Mouse (Mus musculus): ENCODE data around the gene Mapk13.

GRCm38 (mm10) chr17:28736486-28736885 is 32.6 kb upstream of the Mapk13 start:
- TF ChIP-seq MAX (IDR thresholded peaks at IDR 0.05; ENCODE audit: low read length) (no peak), POLR2A (IDR thresholded peaks at IDR 0.05; ENCODE audit: control insufficient read depth in 1 of 2, insufficient read depth in 1 of 2, low read depth in 1 of 2, low read length in 2 of 2, poor library complexity in 1 of 2) (no peak), USF2 (IDR thresholded peaks at IDR 0.05; ENCODE audit: borderline replicate concordance in 1 of 2, insufficient read depth in 1 of 2, low read depth in 1 of 2, low read length in 2 of 2) (no peak), CTCF (IDR thresholded peaks at IDR 0.05 in 2 of 3, conservative IDR thresholded peaks at IDR 0.05 in 1 of 3; ENCODE audit: control insufficient read depth in 1 of 3, insufficient read depth in 1 of 3, low read depth in 2 of 3, low read length in 3 of 3, poor library complexity in 1 of 3, severe bottlenecking in 1 of 3) (no peak)

Measured in MEL (cell line).